Mouse (Mus musculus) kidney, embryonic 14.5 days (tissue): ENCODE measurements around the gene Kctd3. TPM values are rescaled to one million over a fixed set of nuclear protein-coding genes. Genes with fewer than 3 reads are reported as not detected.

ENCODE experiments used
- ATAC-seq: fragments of 200-750 bp; cut with Nextera tagmentation; 2 replicates; pipeline ENCODE4 v1.8.0; 2017; ENCODE audit warnings: moderate number of reproducible peaks, mild to moderate bottlenecking, moderate TSS enrichment, moderate library complexity; ENCODE audit not compliant: low FRiP score, low TSS enrichment
- H3K27ac ChIP-seq: fragments of 300-500 bp; sonication (generic); 2 replicates; pipeline ENCODE4 v1.5.1; 2014; ENCODE audit warnings: low read depth, mild to moderate bottlenecking, low read length, moderate library complexity, mixed read lengths
- H3K27me3 ChIP-seq: fragments of 300-500 bp; sonication (generic); 2 replicates; pipeline ENCODE4 v1.6.1; 2014; ENCODE audit warnings: mild to moderate bottlenecking, low read length; ENCODE audit not compliant: control insufficient read depth, insufficient read depth
- H3K36me3 ChIP-seq: fragments of 300-500 bp; sonication (generic); 2 replicates; pipeline ENCODE4 v1.6.1; 2014; ENCODE audit warnings: low read length, mixed read lengths; ENCODE audit not compliant: control insufficient read depth, insufficient read depth
- H3K4me1 ChIP-seq: fragments of 300-500 bp; sonication (generic); 2 replicates; pipeline ENCODE4 v1.6.1; 2014; ENCODE audit warnings: low read length, mixed read lengths; ENCODE audit not compliant: control insufficient read depth, insufficient read depth
- H3K4me2 ChIP-seq: fragments of 300-500 bp; sonication (generic); replicated peaks from 2 replicates; pipeline ENCODE4 v1.6.1; 2014; ENCODE audit warnings: low read depth, mild to moderate bottlenecking, low read length
- H3K4me3 ChIP-seq: fragments of 300-500 bp; sonication (generic); 2 replicates; pipeline ENCODE4 v1.5.1; 2014; ENCODE audit warnings: mild to moderate bottlenecking, low read length
- H3K9ac ChIP-seq: fragments of 300-500 bp; sonication (generic); 2 replicates; pipeline ENCODE4 v1.6.1; 2014; ENCODE audit warnings: low read depth, mild to moderate bottlenecking, low read length, moderate library complexity
- H3K9me3 ChIP-seq: fragments of 300-500 bp; sonication (generic); 2 replicates; pipeline ENCODE4 v1.6.1; 2016; ENCODE audit warnings: low read length; ENCODE audit not compliant: control insufficient read depth
- WGBS: fragments of 180-500 bp; shearing (Covaris S2); extraction: QIAGEN DNeasy Blood & Tissue Kit; methylation state at CpG from one replicate; pipeline ENCODE4 v1.1.7; 2014; 5-methylcytosine and 5-hydroxymethylcytosine counted together
- polyA plus RNA-seq: library from polyadenylated mRNA; unstranded; fragments of >200 nt; fragmentation: Nextera tagmentation; extraction: Ambion mirVana; gene quantifications from 2 replicates; pipeline ENCODE4 v1.2.1, GENCODE M21; 2014

The Kctd3 gene
- polyA plus RNA-seq, 1 experiment from 2014 or later, result 35.6 TPM

- Histone ChIP-seq H3K9me3 (no peaks in the 10 kb centered on the region), H3K4me2 (no peak overlapping the region), H3K9ac (no peak overlapping the region), H3K4me1 (peaks cover 4% of the 10 kb centered on the region; the same call in 1 of the 2 replicates), H3K36me3 (peaks cover 24% of the 10 kb centered on the region), H3K27me3 (no peaks in the 10 kb centered on the region), H3K27ac (no peak overlapping the region), H3K4me3 (no peak overlapping the region)
- ATAC-seq, result no peak
- WGBS, result 90% methylated on average over 12 of the region's 12 CpGs
Measured at GRCm38 (mm10) chr1:189001815-189002214, 5.8 kb downstream of the Kctd3 start.

- H3K4me3 ChIP-seq, result no peak overlapping the region
- no peaks in the 10 kb centered on the region for H3K4me1 ChIP-seq
- no peaks in the 10 kb centered on the region for H3K27me3 ChIP-seq
- no peak overlapping the region for H3K27ac ChIP-seq
- peaks cover 43% of the 10 kb centered on the region for H3K36me3 ChIP-seq
- ATAC-seq, result no peak
- H3K4me2 ChIP-seq, result no peak overlapping the region
- no peak overlapping the region for H3K9ac ChIP-seq
- no peaks in the 10 kb centered on the region for H3K9me3 ChIP-seq
- 78% methylated on average over 10 of the region's 10 CpGs for WGBS
Measured at GRCm38 (mm10) chr1:188999981-189000380, 7.7 kb downstream of the Kctd3 start.

- Histone ChIP-seq H3K27me3 (no peaks in the 10 kb centered on the region), H3K4me2 (no peak overlapping the region), H3K27ac (no peak overlapping the region), H3K4me3 (no peak overlapping the region), H3K4me1 (no peaks in the 10 kb centered on the region), H3K9ac (no peak overlapping the region), H3K9me3 (no peaks in the 10 kb centered on the region), H3K36me3 (peaks cover 53% of the 10 kb centered on the region)
- 98% methylated on average over 3 of the region's 3 CpGs for WGBS
- ATAC-seq, result no peak
Measured at GRCm38 (mm10) chr1:188997921-188998320, 9.7 kb downstream of the Kctd3 start.

- no peaks in the 10 kb centered on the region for H3K27me3 ChIP-seq
- H3K4me3 ChIP-seq, result no peak overlapping the region
- WGBS, result 39% methylated on average over 4 of the region's 4 CpGs
- peaks cover 63% of the 10 kb centered on the region for H3K36me3 ChIP-seq
- 0 out of 2 replicates have a peak, but pooled peaks have one; percentile 57 for ATAC-seq
- H3K9ac ChIP-seq, result no peak overlapping the region
- H3K4me2 ChIP-seq, result no peak overlapping the region
- H3K4me1 ChIP-seq, result no peaks in the 10 kb centered on the region
- no peak overlapping the region for H3K27ac ChIP-seq
- H3K9me3 ChIP-seq, result no peaks in the 10 kb centered on the region
Measured at GRCm38 (mm10) chr1:188993218-188993617, 14.4 kb downstream of the Kctd3 start.

- Histone ChIP-seq H3K9ac (no peak overlapping the region), H3K27me3 (no peaks in the 10 kb centered on the region), H3K27ac (no peak overlapping the region), H3K36me3 (peaks cover 73% of the 10 kb centered on the region), H3K4me2 (no peak overlapping the region), H3K9me3 (no peaks in the 10 kb centered on the region), H3K4me3 (no peak overlapping the region), H3K4me1 (no peaks in the 10 kb centered on the region)
- 35% methylated on average over 3 of the region's 3 CpGs for WGBS
- ATAC-seq, result peak; percentile 20; the same call in 1 of the 2 replicates
Measured at GRCm38 (mm10) chr1:188980050-188980449, 27.6 kb downstream of the Kctd3 start.

- 94% methylated on average over 16 of the region's 16 CpGs for WGBS
- Histone ChIP-seq H3K4me3 (no peak overlapping the region), H3K4me1 (no peaks in the 10 kb centered on the region), H3K27me3 (no peaks in the 10 kb centered on the region), H3K36me3 (peaks cover 79% of the 10 kb centered on the region), H3K27ac (no peak overlapping the region), H3K9me3 (no peaks in the 10 kb centered on the region), H3K9ac (no peak overlapping the region), H3K4me2 (no peak overlapping the region)
- ATAC-seq, result no peak
Measured at GRCm38 (mm10) chr1:188973926-188974325, 33.7 kb downstream of the Kctd3 start.

GRCm38 (mm10) chr1:188973078-188973477 lies 34.6 kb downstream of the Kctd3 start:
- Histone ChIP-seq H3K4me3 (no peak overlapping the region), H3K27me3 (no peaks in the 10 kb centered on the region), H3K4me2 (no peak overlapping the region), H3K36me3 (peaks cover 81% of the 10 kb centered on the region), H3K27ac (no peak overlapping the region), H3K4me1 (no peaks in the 10 kb centered on the region), H3K9ac (no peak overlapping the region), H3K9me3 (no peaks in the 10 kb centered on the region)
- 93% methylated on average over 6 of the region's 6 CpGs for WGBS
- ATAC-seq, result no peak

GRCm38 (mm10) chr1:188952501-188952900 lies 55.1 kb downstream of the Kctd3 start:
- ATAC-seq, result no peak
- 92% methylated on average over 4 of the region's 4 CpGs for WGBS
- H3K4me1 ChIP-seq, result no peaks in the 10 kb centered on the region

GRCm38 (mm10) chr1:188951091-188951490 lies 56.5 kb downstream of the Kctd3 start:
- Histone ChIP-seq H3K27me3 (no peaks in the 10 kb centered on the region), H3K27ac (no peak overlapping the region), H3K4me1 (no peaks in the 10 kb centered on the region), H3K4me3 (no peak overlapping the region), H3K9me3 (no peaks in the 10 kb centered on the region), H3K9ac (no peak overlapping the region), H3K4me2 (no peak overlapping the region), H3K36me3 (no peaks in the 10 kb centered on the region)
- ATAC-seq, result no peak
- WGBS, result 92% methylated on average over 6 of the region's 6 CpGs

More at GRCm38 (mm10) chr1:188952501-188952900, 55.1 kb downstream of the Kctd3 start:
- H3K27ac ChIP-seq, result no peak overlapping the region
- H3K9me3 ChIP-seq, result no peaks in the 10 kb centered on the region
- no peak overlapping the region for H3K4me3 ChIP-seq
- H3K27me3 ChIP-seq, result no peaks in the 10 kb centered on the region
- H3K9ac ChIP-seq, result no peak overlapping the region
- no peak overlapping the region for H3K4me2 ChIP-seq
- no peaks in the 10 kb centered on the region for H3K36me3 ChIP-seq
